Mouse (Mus musculus) hindbrain, embryonic 14.5 days (tissue): ENCODE data around the gene Trit1. TPM values are rescaled to one million over a fixed set of nuclear protein-coding genes. Genes with fewer than 3 reads are reported as not detected.
"Not testable (repeated sequence)": the region's sequence is repeated elsewhere in the genome, so short reads cannot be mapped to it uniquely, and the experiment has no call there.

Experiments
- ATAC-seq: fragments of 200-750 bp; cut with Nextera tagmentation; 2 replicates; pipeline ENCODE4 v1.8.0; 2017; ENCODE audit warnings: moderate number of reproducible peaks, mild to moderate bottlenecking, moderate TSS enrichment, moderate library complexity; ENCODE audit not compliant: low FRiP score
- DNase-seq: peaks from one replicate; pipeline ENCODE4 v3.0.0-alpha.2; 2015; ENCODE audit warnings: low spot score
- H3K27ac ChIP-seq: fragments of 300-500 bp; sonication (generic); 2 replicates; pipeline ENCODE4 v1.5.1; 2014; ENCODE audit warnings: mild to moderate bottlenecking, moderate library complexity
- H3K27me3 ChIP-seq: fragments of 300-500 bp; sonication (generic); 2 replicates; pipeline ENCODE4 v1.6.1; 2014; ENCODE audit warnings: mild to moderate bottlenecking, low read length, mixed read lengths; ENCODE audit not compliant: control insufficient read depth, insufficient read depth
- H3K36me3 ChIP-seq: fragments of 300-500 bp; sonication (generic); replicated peaks from 2 replicates; pipeline ENCODE4 v1.6.1; 2014; ENCODE audit not compliant: control insufficient read depth, insufficient read depth
- H3K4me1 ChIP-seq: fragments of 300-500 bp; sonication (generic); replicated peaks from 2 replicates; pipeline ENCODE4 v1.6.1; 2014; ENCODE audit warnings: antibody characterized with exemption, low read length, mixed read lengths; ENCODE audit not compliant: control insufficient read depth, insufficient read depth
- H3K4me2 ChIP-seq: fragments of 300-500 bp; sonication (generic); replicated peaks from 2 replicates; pipeline ENCODE4 v1.6.1; 2014; ENCODE audit warnings: mild to moderate bottlenecking, moderate library complexity
- H3K4me3 ChIP-seq: fragments of 300-500 bp; sonication (generic); replicated peaks from 2 replicates; pipeline ENCODE4 v1.5.1; 2014; ENCODE audit warnings: mild to moderate bottlenecking, low read length
- H3K9ac ChIP-seq: fragments of 300-500 bp; sonication (generic); 2 replicates; pipeline ENCODE4 v1.6.1; 2014
- H3K9me3 ChIP-seq: fragments of 300-500 bp; sonication (generic); 2 replicates; pipeline ENCODE4 v1.6.1; 2016; ENCODE audit warnings: low read length; ENCODE audit not compliant: control insufficient read depth
- WGBS: fragments of 180-500 bp; shearing (Covaris S2); extraction: QIAGEN DNeasy Blood & Tissue Kit; methylation state at CpG from one replicate; pipeline ENCODE4 v1.1.7; 2014; 5-methylcytosine and 5-hydroxymethylcytosine counted together
- polyA plus RNA-seq: library from polyadenylated mRNA; unstranded; fragments of >200 nt; fragmentation: Nextera tagmentation; extraction: Ambion mirVana; gene quantifications from 2 replicates; pipeline ENCODE4 v1.2.1, GENCODE M21; 2014

The Trit1 gene
- polyA plus RNA-seq, 1 experiment from 2014 or later: 24.6 TPM

GRCm38 (mm10) chr4:123012501-123012900 is 3.9 kb upstream of the Trit1 start:
- H3K4me3 ChIP-seq, H3K36me3 ChIP-seq, H3K27me3 ChIP-seq, H3K9me3 ChIP-seq, H3K4me2 ChIP-seq, DNase-seq, H3K9ac ChIP-seq, ATAC-seq: not testable (repeated sequence)
- Histone ChIP-seq H3K4me1 (peaks cover 41% of the 10 kb centered on the region), H3K27ac (peak overlapping the region; percentile 99)
- WGBS: 89% methylated on average over 4 of the region's 4 CpGs

DNA sequence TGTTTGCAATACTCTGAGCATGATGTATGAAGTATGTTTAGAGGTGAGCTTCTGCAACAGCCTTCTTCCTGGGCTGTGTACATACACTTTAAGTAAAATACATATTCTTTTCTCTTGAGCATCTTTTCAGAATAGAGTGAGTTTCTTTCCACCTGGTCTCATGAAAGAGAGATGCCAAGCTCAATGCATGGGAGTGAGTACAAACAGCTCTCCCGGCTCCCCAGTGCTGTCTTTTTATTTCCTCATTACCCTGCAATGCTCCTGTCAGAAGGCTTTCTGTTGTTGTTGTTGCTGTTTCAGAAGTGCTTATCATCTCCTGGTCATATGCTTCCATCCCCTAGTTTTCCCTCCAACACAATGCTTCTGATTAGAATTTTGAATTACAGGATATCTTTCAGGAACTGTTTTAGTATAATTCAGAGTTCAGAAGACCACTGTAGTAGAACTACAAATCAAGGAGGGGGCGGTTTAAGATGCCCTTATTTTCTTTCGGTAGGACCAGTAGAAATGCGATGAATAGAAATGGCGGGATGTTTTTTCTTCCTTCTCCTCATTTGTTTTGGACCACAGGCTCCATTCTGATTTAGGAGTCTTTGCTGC is 3.0 kb upstream of the Trit1 start:
- DNase-seq (peak; percentile 60), ATAC-seq (no peak)
- peak overlapping the region; percentile 99 for H3K27ac ChIP-seq
- H3K27me3 ChIP-seq: no peaks in the 10 kb centered on the region
- peak overlapping the region; percentile 49 for H3K4me2 ChIP-seq
- H3K36me3 ChIP-seq: no peaks in the 10 kb centered on the region
- H3K9me3 ChIP-seq: no peaks in the 10 kb centered on the region
- no peak overlapping the region; the same call in 1 of the 2 replicates for H3K4me3 ChIP-seq
- H3K4me1 ChIP-seq: peaks cover 51% of the 10 kb centered on the region
- 9% methylated on average over 5 of the region's 5 CpGs for WGBS
- H3K9ac ChIP-seq: peak overlapping the region; percentile 61

- 7% methylated on average over 3 of the region's 3 CpGs for WGBS
- H3K36me3 ChIP-seq: no peaks in the 10 kb centered on the region
- peak; percentile 81 for DNase-seq
- no peaks in the 10 kb centered on the region for H3K27me3 ChIP-seq
- H3K9me3 ChIP-seq: no peaks in the 10 kb centered on the region
- no peak overlapping the region; the same call in 1 of the 2 replicates for H3K4me3 ChIP-seq
- peak overlapping the region; percentile 61; the same call in 1 of the 2 replicates for H3K9ac ChIP-seq
- H3K4me1 ChIP-seq: peaks cover 55% of the 10 kb centered on the region
- peak overlapping the region; percentile 99 for H3K27ac ChIP-seq
- peak overlapping the region; percentile 49 for H3K4me2 ChIP-seq
- peak; percentile 82 for ATAC-seq
These were observed 2.4 kb upstream of the Trit1 start for GRCm38 (mm10) chr4:123013949-123014406.

GRCm38 (mm10) chr4:123014501-123015282 is 1.7 kb upstream of the Trit1 start:
- peak; percentile 32 for ATAC-seq
- Histone ChIP-seq H3K36me3 (no peaks in the 10 kb centered on the region), H3K27ac (peak overlapping the region; percentile 99), H3K4me1 (peaks cover 59% of the 10 kb centered on the region), H3K9me3 (no peaks in the 10 kb centered on the region), H3K9ac (peak overlapping the region; percentile 35; the same call in 1 of the 2 replicates), H3K4me2 (peak overlapping the region; percentile 49), H3K4me3 (no peak overlapping the region), H3K27me3 (no peaks in the 10 kb centered on the region)
- peak; percentile 59 for DNase-seq
- WGBS: 11% methylated on average over 7 of the region's 7 CpGs

DNA sequence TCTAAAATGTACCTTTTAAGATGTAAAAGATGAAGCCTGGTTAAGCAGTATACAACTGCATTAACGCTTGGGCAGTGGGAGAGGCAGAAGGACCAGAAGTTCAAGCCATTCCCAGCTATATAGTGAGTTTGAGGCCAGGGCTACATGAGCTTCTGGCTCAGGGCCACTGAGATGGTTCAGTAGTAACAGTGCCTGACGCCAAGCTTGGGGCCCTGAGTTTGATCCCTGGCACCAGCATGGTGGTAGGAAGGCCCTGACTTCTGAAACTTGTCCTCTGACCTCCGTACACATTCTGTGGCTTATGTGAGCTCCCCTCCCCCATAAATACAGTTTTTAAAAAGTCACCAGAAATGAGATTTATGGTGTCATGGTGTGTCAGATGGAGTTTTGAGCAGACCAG is 5.2 kb downstream of the Trit1 start:
- no peaks in the 10 kb centered on the region for H3K9me3 ChIP-seq
- H3K4me3 ChIP-seq: no peak overlapping the region
- no peak for ATAC-seq
- DNase-seq: no peak
- H3K9ac ChIP-seq: no peak overlapping the region
- 96% methylated on average over 3 of the region's 3 CpGs for WGBS
- H3K4me1 ChIP-seq: peaks cover 26% of the 10 kb centered on the region
- peaks cover 12% of the 10 kb centered on the region; the same call in 1 of the 2 replicates for H3K36me3 ChIP-seq
- no peaks in the 10 kb centered on the region for H3K27me3 ChIP-seq
- H3K27ac ChIP-seq: no peak overlapping the region
- no peak overlapping the region for H3K4me2 ChIP-seq

GRCm38 (mm10) chr4:123022896-123023295 is 6.5 kb downstream of the Trit1 start:
- 92% methylated on average over 1 of the region's 1 CpGs for WGBS

DNA sequence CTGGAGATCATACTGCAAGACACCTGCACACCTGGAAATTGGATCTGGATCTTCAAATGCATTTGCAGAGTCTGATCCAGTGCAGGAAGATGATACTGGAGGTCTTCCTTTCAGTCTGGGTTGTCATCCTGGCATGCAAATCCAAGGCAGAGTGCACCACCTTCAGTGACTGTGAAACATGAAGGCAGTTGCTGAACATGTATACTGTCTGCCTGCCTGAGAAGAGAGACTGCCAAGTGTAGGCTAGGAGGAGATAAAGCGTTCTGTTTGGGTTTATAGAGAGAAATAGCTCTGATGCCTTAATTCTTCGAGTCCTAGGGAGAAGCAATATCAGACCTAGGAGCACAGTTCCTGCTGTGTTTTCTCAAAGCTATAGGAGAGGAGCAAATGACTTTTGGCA is 9.0 kb downstream of the Trit1 start:
- DNase-seq: no peak
- Histone ChIP-seq H3K9ac (no peak overlapping the region), H3K27ac (no peak overlapping the region), H3K4me2 (no peak overlapping the region), H3K9me3 (no peaks in the 10 kb centered on the region), H3K4me3 (no peak overlapping the region), H3K36me3 (peaks cover 39% of the 10 kb centered on the region), H3K27me3 (no peaks in the 10 kb centered on the region), H3K4me1 (peaks cover 3% of the 10 kb centered on the region; the same call in 1 of the 2 replicates)
- ATAC-seq: no peak
- 77% methylated on average over 2 of the region's 2 CpGs for WGBS

More at GRCm38 (mm10) chr4:123022896-123023295, 6.5 kb downstream of the Trit1 start:
- H3K4me3 ChIP-seq: no peak overlapping the region
- H3K9ac ChIP-seq: no peak overlapping the region
- DNase-seq: no peak
- H3K4me1 ChIP-seq: peaks cover 17% of the 10 kb centered on the region
- H3K27me3 ChIP-seq: no peaks in the 10 kb centered on the region
- H3K9me3 ChIP-seq: no peaks in the 10 kb centered on the region
- H3K36me3 ChIP-seq: peaks cover 24% of the 10 kb centered on the region; the same call in 1 of the 2 replicates
- ATAC-seq: no peak
- H3K27ac ChIP-seq: no peak overlapping the region
- H3K4me2 ChIP-seq: no peak overlapping the region

DNA sequence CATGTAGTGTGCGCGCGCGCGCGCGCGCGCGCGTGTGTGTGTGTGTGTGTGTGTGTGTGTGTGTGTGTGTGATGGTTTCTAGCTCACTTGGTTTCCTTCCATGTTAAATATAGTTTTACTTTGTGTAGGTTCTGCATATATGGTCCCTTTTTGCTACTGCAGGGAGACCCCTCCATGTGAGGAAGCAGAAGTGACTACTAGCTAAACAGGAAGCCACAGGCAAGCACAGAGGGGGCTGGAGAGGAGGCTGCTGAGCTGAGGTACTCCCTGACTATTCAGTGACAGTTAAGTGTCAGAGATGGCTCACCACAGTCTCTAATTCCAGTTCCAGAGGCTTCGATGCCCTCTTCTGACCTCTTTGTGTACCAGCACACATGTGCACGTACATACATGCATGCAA is 9.8 kb downstream of the Trit1 start:
- Histone ChIP-seq H3K36me3 (peaks cover 45% of the 10 kb centered on the region), H3K4me1 (no peaks in the 10 kb centered on the region; the same call in 1 of the 2 replicates), H3K27me3 (no peaks in the 10 kb centered on the region), H3K27ac (no peak overlapping the region), H3K9ac (no peak overlapping the region), H3K9me3 (no peaks in the 10 kb centered on the region), H3K4me3 (no peak overlapping the region), H3K4me2 (no peak overlapping the region)
- DNase-seq (no peak), ATAC-seq (no peak)
- WGBS: 95% methylated on average over 13 of the region's 13 CpGs

- WGBS: 84% methylated on average over 4 of the region's 4 CpGs
- Histone ChIP-seq H3K27me3 (no peaks in the 10 kb centered on the region), H3K4me2 (no peak overlapping the region), H3K4me1 (no peaks in the 10 kb centered on the region; the same call in 1 of the 2 replicates), H3K27ac (no peak overlapping the region), H3K9me3 (no peaks in the 10 kb centered on the region), H3K4me3 (no peak overlapping the region), H3K9ac (no peak overlapping the region), H3K36me3 (peaks cover 45% of the 10 kb centered on the region)
- no peak for DNase-seq
- no peak for ATAC-seq
These were observed 10.2 kb downstream of the Trit1 start for GRCm38 (mm10) chr4:123026597-123026996.
